Mouse (Mus musculus): ENCODE measurements around the gene Adad2.

Gene Adad2

DNA sequence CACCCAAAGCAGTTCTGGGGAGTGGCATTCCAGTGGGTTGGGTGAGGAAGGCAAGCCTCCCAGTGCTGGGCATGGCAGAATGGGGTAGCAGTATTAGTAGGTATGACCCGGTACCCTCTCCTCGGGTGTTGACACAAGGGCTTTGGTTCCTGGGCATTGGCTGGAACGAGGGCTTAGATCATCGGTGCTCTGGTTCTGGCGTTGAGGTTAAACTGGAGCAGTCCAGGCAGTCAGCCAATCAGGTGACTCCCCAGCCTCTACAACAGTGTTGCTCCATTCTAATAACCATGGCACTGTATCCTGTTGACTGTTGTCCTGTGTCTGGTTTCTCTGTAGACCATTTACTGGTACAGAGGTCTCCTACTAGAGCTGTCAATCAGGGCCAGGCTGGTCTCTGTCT is 5.0 kb downstream of the Adad2 start:
- no peak for DNase-seq

DNA sequence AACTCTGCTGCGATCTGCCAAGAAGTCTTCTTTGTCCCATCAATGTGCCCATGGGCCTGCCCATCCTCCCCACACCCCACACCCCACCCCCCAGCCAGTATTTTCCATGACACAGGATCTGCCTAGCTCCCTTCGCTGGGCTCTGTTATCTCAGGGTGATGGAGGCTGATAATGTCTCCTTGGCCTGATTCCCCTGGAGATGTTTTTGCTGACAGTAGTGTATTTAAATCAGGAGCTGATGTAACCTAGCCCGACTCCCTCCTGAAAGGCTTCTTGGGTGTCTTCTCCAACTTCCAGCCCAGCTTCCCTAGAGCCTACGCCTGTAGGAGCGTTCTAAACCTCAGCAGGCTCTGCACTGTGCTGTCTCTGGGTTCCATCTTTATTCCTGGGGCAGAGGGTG is 6.3 kb downstream of the Adad2 start:
- DNase-seq: no peak

DNA sequence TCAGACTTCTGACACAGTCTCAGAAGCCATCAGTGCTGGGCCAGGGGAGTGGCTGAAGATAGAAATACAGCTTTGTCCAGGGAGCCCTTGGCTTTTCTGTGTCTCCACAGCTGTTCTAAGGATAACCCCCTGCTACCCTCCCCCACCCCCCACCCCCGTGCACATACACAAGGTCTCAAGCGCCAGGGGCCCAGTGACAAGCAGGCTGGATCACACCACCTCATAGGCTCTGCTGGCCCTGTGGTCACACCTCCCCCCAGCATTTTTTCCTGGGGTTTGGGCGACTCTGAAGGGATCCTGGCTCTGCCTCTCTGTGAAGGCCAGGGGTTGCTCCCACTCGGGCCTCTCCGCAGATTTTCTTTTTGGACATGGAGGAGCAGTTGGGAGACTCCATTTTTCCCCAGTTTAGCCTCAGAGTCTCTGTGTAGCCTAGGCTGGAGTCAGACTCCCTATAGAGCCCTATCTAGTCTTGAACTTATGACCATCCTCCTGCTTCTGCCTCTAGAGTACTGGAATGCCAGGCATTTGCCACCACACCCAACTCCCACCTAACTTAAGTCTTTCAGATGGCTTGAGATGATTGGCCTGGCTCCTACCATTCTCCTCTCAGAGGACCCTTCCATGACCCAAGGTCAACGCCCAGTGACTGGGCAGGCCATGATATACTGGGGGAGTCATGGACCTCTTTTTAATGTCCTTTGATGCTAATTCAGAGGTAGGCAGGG is 7.7 kb downstream of the Adad2 start:
- DNase-seq: no peak

DNA sequence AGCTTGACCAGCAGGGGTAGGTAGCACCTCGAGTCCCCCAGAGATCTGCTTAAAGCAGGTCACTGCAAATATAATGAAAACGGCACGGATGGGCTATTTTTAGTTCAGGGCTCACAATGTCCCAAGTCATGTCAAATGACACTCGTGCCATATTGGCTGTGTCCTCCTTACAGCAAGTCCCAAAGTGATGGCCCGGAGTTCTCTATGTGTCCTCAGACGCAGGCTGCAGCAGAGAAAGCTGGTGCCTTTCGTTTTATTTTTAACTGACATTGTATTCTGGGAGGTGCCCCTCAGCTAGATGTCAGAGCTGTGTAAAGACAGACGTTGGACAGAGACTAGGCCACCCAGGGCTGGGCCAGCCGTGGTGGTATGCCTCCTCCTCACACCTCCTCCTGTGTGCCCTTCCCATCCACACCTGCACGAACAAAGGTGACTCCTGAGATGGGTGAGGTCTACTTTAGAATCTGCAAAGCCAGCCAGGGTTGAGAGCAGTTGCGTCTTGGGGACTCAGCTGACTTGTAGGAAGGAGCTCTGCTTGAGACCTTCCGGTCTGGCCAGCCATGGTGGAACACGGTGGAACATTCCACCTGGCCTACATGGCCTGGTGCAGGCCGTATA is 8.4 kb downstream of the Adad2 start:
- no peak for DNase-seq

DNA sequence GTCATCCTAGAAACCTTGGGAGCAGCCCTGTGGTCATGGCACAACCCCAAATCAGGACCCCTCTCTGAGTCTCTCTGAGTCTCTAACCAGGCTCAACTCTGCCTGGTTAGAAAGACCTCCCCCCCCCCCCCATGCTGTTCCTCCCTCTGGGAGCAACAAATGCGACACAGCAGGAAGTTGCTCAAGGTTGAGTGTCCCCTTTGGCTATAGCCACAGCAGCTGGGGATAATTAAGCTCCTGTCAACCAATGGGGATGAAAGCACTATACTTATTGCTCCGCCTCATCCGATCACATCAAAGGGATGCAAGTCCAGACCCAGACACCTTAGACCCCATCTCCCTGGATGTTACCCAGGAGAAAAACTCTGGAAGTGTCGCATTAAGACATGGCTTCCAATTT is 10.0 kb downstream of the Adad2 start:
- DNase-seq: no peak

DNA sequence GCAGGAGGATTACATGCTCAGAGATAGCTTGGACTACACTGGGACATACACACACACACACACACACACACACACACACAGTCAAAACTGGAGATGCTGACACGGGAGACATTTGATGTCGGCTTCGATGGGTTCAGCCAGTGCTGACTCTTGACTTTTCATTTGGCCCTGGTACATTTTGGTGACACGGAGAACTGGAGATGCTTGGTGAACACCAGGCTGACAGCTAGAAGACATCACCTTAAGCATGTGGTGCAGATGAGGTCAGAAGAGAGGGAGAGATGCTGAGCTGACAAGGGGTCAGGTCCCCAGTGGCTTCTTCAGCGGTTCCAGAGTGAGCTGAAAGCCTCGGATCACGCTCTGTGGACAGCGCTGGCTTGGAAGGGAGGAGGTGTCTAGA is 10.5 kb downstream of the Adad2 start:
- DNase-seq: no peak

DNA sequence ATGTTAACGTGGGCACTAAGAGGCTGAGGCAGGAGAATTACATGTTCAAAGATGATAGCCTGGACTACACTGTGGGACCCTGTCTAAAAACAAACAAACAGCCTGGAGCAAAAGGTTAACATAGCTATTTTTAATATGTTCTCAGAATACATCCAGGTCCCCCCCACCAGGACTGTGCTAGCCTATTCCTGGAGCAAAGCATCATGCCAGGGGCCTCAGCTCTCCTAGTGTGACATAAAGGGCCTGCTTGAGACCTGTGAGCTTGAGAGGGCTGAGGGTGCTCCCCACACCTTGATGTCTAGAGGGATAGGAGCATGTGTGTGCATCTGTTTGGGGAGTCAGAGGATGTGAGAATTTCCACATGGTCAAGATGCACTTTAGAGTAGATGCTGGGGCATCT is 11.2 kb downstream of the Adad2 start:
- no peak for DNase-seq

DNA sequence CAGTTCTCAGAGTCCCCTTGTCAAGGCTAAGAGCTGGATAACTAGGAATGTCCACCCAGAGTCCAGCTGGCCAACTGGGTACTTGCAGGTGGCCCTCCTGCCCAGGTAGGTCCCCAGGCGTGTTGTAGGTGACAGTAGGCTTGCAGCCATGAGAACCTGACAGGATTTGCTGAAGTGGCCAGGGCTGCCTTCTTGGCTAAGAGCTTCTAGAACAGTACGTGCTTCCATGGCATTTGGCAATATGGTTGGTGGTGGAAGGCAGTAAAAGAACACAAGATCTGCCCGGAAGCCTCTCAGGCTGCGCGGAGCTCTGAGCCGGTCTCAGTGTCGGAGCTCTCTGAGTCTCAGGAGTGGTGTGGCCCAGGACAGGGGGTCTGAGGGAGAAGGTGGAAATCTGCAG is 12.4 kb downstream of the Adad2 start:
- no peak for DNase-seq

DNA sequence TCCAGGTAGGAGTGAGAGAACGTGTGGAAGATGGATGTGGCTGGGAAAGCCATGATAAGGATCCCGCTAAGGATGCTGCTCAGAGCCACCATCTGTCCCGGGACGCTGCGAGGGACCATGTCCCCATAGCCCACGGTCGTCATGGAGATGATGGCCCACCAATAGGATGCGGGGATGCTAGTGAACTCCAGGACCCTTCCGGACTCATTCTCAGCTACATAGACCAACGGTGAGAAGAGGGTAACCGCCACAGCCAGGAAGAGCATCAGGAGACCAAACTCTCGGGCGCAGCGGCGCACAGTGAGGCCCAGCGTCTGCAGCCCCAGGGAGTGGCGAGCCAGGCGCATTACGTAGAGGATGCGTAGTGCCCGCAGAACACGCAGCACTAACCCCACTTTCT is 13.2 kb downstream of the Adad2 start:
- DNase-seq: no peak

DNA sequence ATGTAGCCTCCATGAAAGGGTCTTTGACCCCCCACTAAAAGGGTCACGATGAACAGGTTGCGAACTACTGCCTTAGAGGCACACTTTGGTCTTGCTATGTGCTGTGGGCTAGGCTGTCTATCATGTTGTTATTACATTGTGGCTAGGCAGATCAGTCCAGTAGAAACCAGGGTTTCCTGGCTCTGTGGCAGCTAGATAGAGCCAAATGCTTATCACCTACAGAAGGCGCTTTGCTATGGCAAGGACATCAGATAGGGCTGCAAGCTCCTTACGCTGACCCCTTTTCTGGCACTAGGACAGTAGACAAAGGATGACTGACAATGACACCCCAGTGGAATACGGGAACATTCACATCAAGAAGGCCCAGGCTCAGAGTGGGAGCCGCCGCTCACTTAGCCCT is 14.7 kb downstream of the Adad2 start:
- no peak for DNase-seq

DNA sequence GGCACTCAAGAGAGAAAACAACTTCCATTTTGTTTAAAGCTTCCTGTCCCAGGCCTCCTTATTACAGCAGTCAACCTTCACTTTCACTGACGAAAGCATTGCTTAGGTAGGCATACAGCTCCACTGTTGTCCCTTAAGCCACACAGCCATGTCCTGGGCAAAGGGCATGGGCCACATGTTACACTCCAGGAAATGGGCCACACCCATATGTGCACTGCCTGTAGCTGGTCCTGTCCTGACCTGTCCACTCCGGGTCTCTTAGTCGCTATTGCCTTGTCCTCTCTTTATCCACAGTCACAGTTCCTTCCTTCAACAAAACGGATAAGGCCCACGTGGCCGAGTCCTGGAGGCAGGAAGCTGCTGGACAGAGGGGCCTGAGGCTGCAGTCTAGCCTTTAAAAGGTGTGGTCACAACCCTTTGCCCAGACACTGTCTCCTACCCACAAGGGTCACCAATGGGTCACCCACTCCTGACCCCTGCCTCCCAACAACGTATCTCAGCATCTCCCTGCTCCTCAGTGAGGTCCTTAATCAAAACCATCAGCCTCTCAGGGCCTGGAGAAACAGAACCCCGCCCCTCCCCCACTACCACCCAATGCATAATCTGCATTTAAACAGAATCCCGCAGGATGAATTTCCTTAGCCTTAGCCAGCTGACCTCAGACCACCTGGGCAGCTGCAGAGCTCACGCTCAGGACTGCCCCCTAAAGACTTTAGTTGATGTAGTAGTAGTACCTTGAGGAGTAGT is 15.2 kb downstream of the Adad2 start:
- no peak for DNase-seq

DNA sequence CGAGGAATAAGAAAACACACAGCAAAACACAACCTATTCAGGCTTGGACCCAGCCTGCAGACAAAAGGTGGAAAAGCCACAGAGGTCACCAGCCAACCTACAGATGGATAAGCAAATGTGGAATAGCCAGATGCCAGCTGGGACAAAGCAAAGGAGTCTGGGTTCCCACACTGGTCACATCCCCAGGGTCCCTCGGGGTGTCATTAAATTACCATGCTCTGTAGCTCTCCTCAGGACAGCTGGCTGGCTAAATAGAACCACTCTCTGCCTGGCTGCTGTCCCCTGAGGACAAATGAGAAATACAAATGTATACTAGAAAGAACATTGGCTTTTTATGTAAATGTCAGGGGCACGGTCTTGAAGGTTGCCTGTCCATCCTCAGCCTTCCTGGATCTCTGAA is 18.3 kb downstream of the Adad2 start:
- DNase-seq: no peak

DNA sequence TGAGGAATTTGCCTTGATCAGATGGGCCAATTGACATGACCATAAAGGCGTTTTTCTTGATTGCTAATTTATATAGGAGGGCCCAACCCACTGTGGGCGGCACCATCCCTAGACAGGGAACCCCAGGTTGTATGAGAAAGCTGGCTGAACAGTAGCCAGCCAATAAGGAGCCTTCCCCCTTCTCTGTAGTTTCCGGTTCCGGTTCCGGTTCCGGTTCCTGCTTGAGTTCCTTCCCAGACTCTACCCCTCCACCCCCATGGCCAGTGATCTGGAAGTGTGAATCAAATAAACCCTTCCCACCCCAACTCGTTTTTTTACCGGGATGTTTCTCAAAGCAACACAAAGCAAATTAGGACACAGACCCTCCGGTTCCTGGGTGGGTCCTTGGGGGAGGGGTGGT is 19.7 kb downstream of the Adad2 start:
- DNase-seq: no peak

DNA sequence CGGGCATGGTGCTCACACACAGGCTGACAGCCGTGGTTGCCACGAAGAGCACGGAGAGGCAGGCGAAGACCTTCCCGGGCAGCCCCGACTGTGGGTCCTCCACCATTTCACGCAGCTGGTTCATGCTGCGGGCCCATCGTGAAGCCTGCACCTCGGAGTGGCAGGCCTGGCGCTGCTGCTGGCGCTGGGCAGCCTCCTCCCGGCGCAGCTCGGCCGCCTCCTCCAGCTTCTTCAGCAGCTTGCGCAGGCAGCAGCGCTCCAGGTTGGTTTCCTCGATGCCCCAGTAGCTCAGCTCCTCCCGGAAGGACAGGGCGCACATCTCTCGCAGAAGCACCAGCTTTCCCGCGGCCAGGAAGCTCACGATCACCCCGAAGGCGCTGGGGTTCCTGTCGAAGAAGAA is 20.4 kb downstream of the Adad2 start:
- no peak for DNase-seq

DNA sequence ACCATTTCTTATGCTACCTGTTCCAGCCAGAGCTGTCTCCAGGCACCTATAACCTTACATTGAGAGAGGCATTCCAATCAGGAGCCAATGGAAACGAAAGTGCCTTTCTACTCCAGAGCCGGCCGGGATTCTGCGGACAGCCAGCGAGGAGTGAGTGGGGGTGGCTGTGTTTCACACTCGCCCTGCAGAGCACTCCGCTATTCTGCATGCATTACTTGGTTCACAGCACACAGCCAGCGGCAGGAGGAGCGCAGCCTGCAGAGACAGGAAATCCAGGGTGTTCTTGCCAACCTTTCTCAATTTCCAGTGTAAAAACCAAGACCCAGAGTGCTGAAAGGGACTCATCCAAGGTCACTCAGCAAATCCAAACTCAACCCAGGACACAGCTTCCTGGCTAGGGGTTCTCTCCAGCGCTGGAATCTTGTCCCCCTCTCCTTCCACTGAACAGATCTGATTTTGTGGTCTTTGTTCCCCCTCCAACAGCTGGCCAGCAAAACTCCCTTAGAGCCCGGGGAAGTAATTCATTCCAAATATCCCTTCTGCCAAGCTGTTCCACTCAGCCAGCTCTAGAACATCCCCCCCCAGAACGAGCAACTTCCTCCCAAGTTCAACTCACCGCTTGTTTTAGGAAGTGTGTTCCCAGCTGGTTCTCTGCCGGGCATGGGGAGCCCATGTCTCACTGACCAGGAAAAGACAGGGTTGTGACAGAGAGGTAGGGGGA is 22.2 kb downstream of the Adad2 start:
- peak; percentile 33 for DNase-seq

DNA sequence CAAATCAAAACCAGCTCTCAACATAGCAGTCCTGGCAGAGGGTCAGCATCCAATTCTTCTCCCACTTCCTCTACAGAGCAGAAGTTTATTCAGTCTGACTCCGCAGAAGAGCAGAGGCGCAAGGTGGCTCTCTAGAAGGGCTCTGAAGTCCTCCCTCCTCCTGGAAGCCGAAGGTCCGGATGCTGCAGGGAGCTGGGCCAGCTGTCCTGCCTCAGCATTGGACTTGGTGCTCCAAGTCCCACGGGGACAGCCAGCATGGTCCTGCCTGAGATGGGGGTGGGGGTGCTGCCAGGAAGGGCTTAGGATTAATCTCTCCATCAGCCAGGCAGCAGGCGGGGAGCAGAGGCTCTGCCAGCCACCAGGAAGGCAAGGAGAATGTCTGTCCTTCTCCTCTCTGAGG is 22.8 kb downstream of the Adad2 start, which contains the start of gene Kcng4:
Kcng4 (minus strand) TSS at position 303 of the 400 bp plus-strand sequence.
- DNase-seq: no peak

DNA sequence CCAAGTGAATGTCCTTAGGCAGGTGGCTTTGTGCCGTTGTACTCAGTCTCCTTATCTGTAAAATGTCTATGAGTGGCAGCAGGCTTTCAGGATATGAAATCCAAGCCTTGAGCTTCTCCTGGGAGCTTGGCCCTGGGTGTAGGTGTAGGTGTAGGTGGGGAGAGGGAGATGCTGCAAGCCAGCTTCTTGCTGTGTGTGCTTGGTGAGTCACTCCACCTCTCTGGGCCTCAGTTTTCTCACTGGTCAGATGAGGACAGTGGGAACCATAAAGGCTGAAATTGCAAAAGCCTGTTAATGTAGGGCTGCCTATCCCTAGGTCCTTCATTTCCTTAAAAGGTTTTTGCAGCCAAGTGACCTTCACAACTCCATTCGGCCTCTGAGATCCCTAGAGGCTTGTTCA is 23.4 kb downstream of the Adad2 start:
- no peak for DNase-seq

DNA sequence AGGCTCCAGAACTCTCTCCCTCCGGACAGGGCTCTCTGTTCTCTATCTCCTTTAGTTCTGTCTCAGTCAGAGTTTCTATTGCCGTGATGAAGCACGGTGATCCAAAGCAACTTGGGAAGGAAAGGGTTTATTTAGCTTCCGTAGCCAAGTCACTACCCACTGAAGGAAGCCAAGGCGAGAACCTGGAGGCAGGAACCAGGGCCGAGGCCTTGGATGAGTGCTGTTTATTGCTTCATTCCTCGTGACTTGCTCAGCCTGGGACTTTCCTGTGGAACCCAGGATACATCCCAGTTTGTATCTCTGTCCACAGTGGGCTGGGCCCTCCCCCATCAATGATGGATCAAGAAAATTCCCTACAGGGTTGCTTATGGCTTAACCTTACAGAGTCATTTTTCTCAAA is 24.2 kb downstream of the Adad2 start:
- no peak for DNase-seq

DNA sequence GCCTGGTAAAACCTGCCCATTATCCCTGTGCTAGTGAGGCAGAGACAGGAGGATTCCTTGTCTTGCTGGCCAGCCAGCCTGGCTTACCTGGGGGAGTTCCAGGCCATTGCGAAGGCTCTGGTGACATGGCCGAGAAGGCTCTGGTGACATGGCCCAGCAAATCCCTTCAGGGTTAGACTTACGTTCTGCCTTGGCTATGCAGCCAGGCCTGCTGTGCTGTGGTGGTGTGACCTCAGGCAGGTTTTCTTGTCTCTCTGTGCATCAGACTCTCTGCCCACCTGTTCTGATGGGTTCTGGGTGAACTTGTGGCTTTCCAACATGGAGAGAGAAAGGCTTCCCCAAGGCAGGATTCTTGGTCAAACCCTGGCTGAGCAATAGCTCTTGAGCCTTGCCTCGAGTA is 24.8 kb downstream of the Adad2 start:
- no peak for DNase-seq

DNA sequence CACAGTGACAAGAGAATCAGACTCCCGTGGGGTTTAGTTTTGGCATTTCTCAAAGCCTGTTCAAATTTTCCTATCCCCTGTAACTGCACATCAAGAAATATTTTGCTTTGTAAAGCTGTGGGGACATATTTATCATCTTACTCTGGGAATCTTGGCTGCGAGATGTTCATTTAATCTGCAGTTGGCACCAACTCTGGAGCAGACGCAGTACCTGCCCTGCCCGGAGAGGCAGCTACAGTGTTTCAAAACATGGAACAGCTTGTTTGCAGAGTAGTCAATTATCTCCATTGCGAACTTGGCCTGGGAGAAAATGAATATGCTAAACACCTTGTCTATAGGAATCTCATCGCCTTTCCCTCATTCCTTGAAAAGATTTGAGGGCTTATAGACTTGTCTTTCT is 25.7 kb downstream of the Adad2 start:
- DNase-seq: no peak

DNA sequence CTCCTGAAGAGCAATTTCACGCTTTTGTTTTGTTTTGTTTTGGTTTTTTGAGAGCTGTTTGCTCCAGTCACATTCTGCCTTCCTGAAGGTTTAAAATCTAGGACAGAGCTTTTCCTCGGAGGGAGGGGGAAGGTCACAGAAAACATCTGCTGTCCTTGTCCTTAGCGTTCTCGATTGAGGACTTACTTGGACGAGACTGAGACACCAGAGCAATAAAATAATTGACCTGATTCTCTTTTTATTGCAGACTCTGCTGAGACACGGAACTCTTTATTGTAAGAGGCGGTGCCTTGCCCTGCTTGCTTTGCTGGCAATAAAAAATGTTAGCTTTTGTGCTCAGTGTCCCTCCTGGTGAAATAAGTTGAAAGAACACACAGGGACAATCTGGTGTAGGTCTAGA is 27.3 kb downstream of the Adad2 start:
- DNase-seq: no peak

DNA sequence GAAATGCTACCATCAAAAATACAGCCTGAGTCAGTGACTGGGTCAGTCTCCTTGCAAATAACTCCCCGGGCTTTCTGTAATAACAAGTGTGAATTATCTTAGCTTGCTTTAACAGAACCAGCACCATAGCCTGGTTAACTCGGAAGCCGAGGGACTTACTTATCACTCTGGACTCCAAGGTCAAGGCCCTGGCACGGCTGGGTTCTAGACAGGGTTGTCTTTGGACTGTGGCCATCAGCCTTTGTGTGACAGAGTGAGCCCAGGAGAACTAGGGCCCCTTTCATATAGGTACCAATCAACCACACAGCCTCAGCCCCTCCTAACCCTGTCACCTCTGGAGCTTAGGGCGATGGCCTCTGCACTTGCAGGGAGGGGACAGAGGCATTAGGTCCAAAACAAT is 28.5 kb downstream of the Adad2 start:
- DNase-seq: no peak

DNA sequence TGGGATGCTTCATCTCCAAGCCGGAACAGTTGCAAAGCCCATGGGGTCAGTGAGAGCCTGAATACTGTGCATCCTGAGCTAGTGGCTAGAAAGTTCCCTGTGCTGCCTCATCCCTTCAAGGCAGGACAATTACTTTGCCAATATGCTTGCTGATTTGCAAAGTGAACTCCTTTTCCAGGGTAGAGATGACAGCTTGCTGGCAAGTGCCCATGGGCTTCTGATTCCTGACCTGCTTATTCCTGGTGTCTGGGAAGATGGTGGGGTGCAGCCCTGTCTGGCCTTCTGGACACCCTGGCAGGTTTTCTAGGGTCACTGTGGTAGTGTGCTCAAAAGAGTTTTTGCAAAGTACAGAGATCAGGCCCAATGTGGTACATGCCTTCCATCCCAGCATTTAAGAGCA is 30.4 kb downstream of the Adad2 start:
- no peak for DNase-seq
